Mouse (Mus musculus) MEL (cell line): Measurements from ENCODE around the gene Actr3. TPM values are rescaled to one million over a fixed set of nuclear protein-coding genes. Genes with fewer than 3 reads are reported as not detected.
A peak's percentile ranks its signal among the peaks of the same experiment; 100 is the strongest.

Source experiments
- DNase-seq: peaks from one replicate; pipeline ENCODE4 v3.0.0; 2011; ENCODE audit warnings: low read depth, low spot score
- H3K27ac ChIP-seq: 2 replicates; pipeline ENCODE4 v1.5.1; 2012; ENCODE audit warnings: low read depth, mild to moderate bottlenecking, control low read depth, low read length, moderate library complexity; ENCODE audit not compliant: control insufficient read depth
- H3K27me3 ChIP-seq, 2 experiments: fragments of 150-350 bp in 1 of 2; sonication (generic) in 1 of 2; 2 replicates each; pipeline ENCODE4 v1.6.1; 2012; ENCODE audit warnings: low read length in 2 of 2, mild to moderate bottlenecking in 2 of 2, improper control_type of control experiment in 1 of 2, moderate library complexity in 1 of 2; ENCODE audit not compliant: insufficient read depth in 2 of 2, control insufficient read depth in 1 of 2
- H3K36me3 ChIP-seq, 2 experiments: 2 replicates each; pipeline ENCODE4 v1.6.1; 2012 to 2014; ENCODE audit warnings: low read length in 2 of 2, improper control_type of control experiment in 1 of 2, inconsistent platforms in 1 of 2, mild to moderate bottlenecking in 1 of 2; ENCODE audit not compliant: insufficient read depth in 2 of 2, control insufficient read depth in 1 of 2
- H3K4me1 ChIP-seq, 2 experiments: fragments of 150-350 bp in 1 of 2; sonication (generic) in 1 of 2; 2 replicates each; pipeline ENCODE4 v1.6.1; 2012; ENCODE audit warnings: low read length in 2 of 2, improper control_type of control experiment in 1 of 2, mild to moderate bottlenecking in 1 of 2; ENCODE audit not compliant: insufficient read depth in 2 of 2, control insufficient read depth in 1 of 2
- H3K4me3 ChIP-seq, 2 experiments: fragments of 150-350 bp in 1 of 2; sonication (generic) in 1 of 2; 2 replicates each; pipeline ENCODE4 v1.5.1; 2012; ENCODE audit warnings: low read depth in 2 of 2, low read length in 2 of 2, mild to moderate bottlenecking in 2 of 2, moderate library complexity in 2 of 2, control low read depth in 1 of 2, improper control_type of control experiment in 1 of 2; ENCODE audit not compliant: control insufficient read depth in 1 of 2, insufficient read depth in 1 of 2
- H3K79me2 ChIP-seq: 2 replicates; pipeline ENCODE4 v1.6.1; 2012; ENCODE audit warnings: mild to moderate bottlenecking, low read length, moderate library complexity; ENCODE audit not compliant: control insufficient read depth, poor library complexity, insufficient read depth
- H3K9ac ChIP-seq: 2 replicates; pipeline ENCODE4 v1.6.1; 2012; ENCODE audit warnings: low read depth, mild to moderate bottlenecking, control low read depth, low read length, moderate library complexity; ENCODE audit not compliant: control insufficient read depth, poor library complexity, severe bottlenecking
- H3K9me3 ChIP-seq: fragments of 150-350 bp; sonication (generic); replicated peaks from 2 replicates; pipeline ENCODE4 v1.6.1; 2012; ENCODE audit warnings: mild to moderate bottlenecking, low read length, improper control_type of control experiment, moderate library complexity; ENCODE audit not compliant: insufficient read depth
- CHD1 ChIP-seq: IDR thresholded peaks from 2 replicates; pipeline ENCODE4 v1.6.1; 2012; ENCODE audit warnings: low read depth, mild to moderate bottlenecking, inconsistent platforms, low read length, improper control_type of control experiment
- E2F4 ChIP-seq: IDR thresholded peaks from 2 replicates; pipeline ENCODE4 v1.6.1; 2011; ENCODE audit warnings: low read depth, low read length, improper control_type of control experiment, borderline replicate concordance
- EP300 ChIP-seq, 2 experiments: IDR thresholded peaks; 2 replicates each; pipeline ENCODE4 v1.6.1; 2011; ENCODE audit warnings: improper control_type of control experiment in 2 of 2, low read length in 2 of 2, low read depth in 1 of 2, mild to moderate bottlenecking in 1 of 2
- ETS1 ChIP-seq: IDR thresholded peaks from 2 replicates; pipeline ENCODE4 v1.6.1; 2012; ENCODE audit warnings: low read depth, mild to moderate bottlenecking, inconsistent platforms, low read length, improper control_type of control experiment, moderate library complexity
- GABPA ChIP-seq: IDR thresholded peaks from 2 replicates; pipeline ENCODE4 v1.6.1; 2012; ENCODE audit warnings: low read depth, mild to moderate bottlenecking, inconsistent platforms, low read length, improper control_type of control experiment, moderate library complexity
- HCFC1 ChIP-seq: IDR thresholded peaks from 2 replicates; pipeline ENCODE4 v1.6.1; 2012; ENCODE audit warnings: low read depth, mild to moderate bottlenecking, inconsistent platforms, low read length, improper control_type of control experiment, moderate library complexity
- JUND ChIP-seq: IDR thresholded peaks from 2 replicates; pipeline ENCODE4 v1.6.1; 2011; ENCODE audit warnings: low read depth, mild to moderate bottlenecking, improper control_type of control experiment, low read length
- MAFK ChIP-seq: IDR thresholded peaks from 2 replicates; pipeline ENCODE4 v1.6.1; 2011; ENCODE audit warnings: low read depth, mild to moderate bottlenecking, low read length, improper control_type of control experiment, borderline replicate concordance
- MAX ChIP-seq: IDR thresholded peaks from 2 replicates; pipeline ENCODE4 v1.6.1; 2011; ENCODE audit warnings: low read length, improper control_type of control experiment
- MXI1 ChIP-seq: IDR thresholded peaks from 2 replicates; pipeline ENCODE4 v1.6.1; 2011; ENCODE audit warnings: mild to moderate bottlenecking, low read depth, low read length, improper control_type of control experiment
- NELFE ChIP-seq: IDR thresholded peaks from 2 replicates; pipeline ENCODE4 v1.6.1; 2011; ENCODE audit warnings: low read depth, low read length, improper control_type of control experiment
- POLR2AphosphoS2 ChIP-seq: IDR thresholded peaks from 2 replicates; pipeline ENCODE4 v1.6.1; 2011; ENCODE audit warnings: low read length, improper control_type of control experiment
- POLR2AphosphoS5 ChIP-seq: IDR thresholded peaks from 2 replicates; pipeline ENCODE4 v1.6.1; 2012; ENCODE audit warnings: low read depth, borderline replicate concordance, mild to moderate bottlenecking, inconsistent platforms, low read length, moderate library complexity, mixed read lengths
- RAD21 ChIP-seq: IDR thresholded peaks from 2 replicates; pipeline ENCODE4 v1.6.1; 2011; ENCODE audit warnings: mild to moderate bottlenecking, low read depth, low read length, improper control_type of control experiment
- TAL1 ChIP-seq: IDR thresholded peaks from 2 replicates; pipeline ENCODE4 v1.6.1; 2012; ENCODE audit warnings: mild to moderate bottlenecking, inconsistent platforms, low read length, moderate library complexity, mixed read lengths
- TBP ChIP-seq: IDR thresholded peaks from 2 replicates; pipeline ENCODE4 v1.8.0; 2011; ENCODE audit warnings: low read depth, low read length, improper control_type of control experiment
- TCF12 ChIP-seq: IDR thresholded peaks from 2 replicates; pipeline ENCODE4 v1.6.1; 2014; ENCODE audit warnings: low read depth, mild to moderate bottlenecking, inconsistent platforms, low read length, improper control_type of control experiment, moderate library complexity
- USF2 ChIP-seq, 2 experiments: IDR thresholded peaks; 2 replicates each; pipeline ENCODE4 v1.6.1; 2011 to 2012; ENCODE audit warnings: improper control_type of control experiment in 2 of 2, low read length in 2 of 2, borderline replicate concordance in 1 of 2, inconsistent platforms in 1 of 2, low read depth in 1 of 2, mild to moderate bottlenecking in 1 of 2; ENCODE audit not compliant: insufficient read depth in 1 of 2
- ZC3H11A ChIP-seq: IDR thresholded peaks from 2 replicates; pipeline ENCODE4 v1.6.1; 2012; ENCODE audit warnings: low read depth, mild to moderate bottlenecking, inconsistent platforms, low read length, improper control_type of control experiment
- ZKSCAN1 ChIP-seq: IDR thresholded peaks from 2 replicates; pipeline ENCODE4 v1.6.1; 2012; ENCODE audit warnings: low read depth, mild to moderate bottlenecking, inconsistent platforms, low read length, improper control_type of control experiment, moderate library complexity
- ZMIZ1 ChIP-seq: IDR thresholded peaks from 2 replicates; pipeline ENCODE4 v1.6.1; 2012; ENCODE audit warnings: low read depth, mild to moderate bottlenecking, inconsistent platforms, low read length, improper control_type of control experiment, moderate library complexity
- polyA plus RNA-seq, 2 experiments: library from polyadenylated mRNA; stranded (reverse) in 1 of 2; unstranded in 1 of 2; fragments of >175 nt in 1 of 2; fragments of >200 nt in 1 of 2; gene quantifications; 2 replicates each; pipeline versions ENCODE4 v1.2.1 to v1.2.4; 2012; ENCODE audit warnings: low replicate concordance in 2 of 2, low read depth in 1 of 2; ENCODE audit not compliant: insufficient read length in 2 of 2, insufficient read depth in 1 of 2, missing spikeins in 1 of 2
- total RNA-seq: library from RNA; depleted of rRNA; stranded (reverse); fragments of 300-350 nt; gene quantifications from 2 replicates; pipeline ENCODE4 v1.2.3, GENCODE M21; 2012

Actr3 gene
- total and polyA plus RNA-seq, 3 experiments = 154 to 211 TPM; not detected in 1

DNA sequence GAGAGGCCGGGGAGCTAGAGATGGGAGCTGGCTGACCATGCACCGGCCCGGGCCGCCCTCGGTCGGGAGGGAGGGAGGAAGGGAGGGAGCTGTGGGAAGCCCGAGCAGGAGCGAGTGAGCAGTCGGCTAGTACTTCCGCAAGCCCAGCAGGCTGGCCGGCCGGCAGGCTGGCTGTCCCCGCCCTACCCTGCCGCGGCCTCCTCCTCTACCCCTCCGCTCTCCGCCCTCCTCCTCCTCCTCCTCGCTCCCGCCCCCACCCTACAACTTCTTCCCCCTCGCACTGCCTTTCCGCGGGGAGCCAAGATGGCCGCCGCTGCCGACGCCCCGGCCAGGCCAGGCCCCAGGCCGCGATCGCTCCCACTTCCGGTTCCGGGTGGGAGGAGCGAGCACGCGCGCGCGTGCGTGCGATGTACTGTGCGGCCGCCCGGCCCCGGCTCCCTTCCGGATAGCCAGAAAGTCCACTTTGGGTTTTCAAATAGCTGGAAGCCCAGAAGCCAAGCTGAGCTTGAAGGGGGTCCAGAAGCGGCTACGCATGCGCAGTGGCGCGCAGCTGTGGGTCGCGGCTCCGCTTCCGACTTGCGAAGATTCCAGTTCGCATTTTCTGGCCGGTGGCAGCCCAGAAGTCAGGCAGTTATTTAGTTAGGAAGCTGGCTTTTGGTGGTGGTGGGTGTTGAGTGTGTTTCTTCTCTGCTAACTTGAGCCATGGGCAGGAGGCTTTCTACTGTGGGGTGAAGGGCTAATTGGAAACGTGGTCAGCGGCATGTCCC, at the start of gene Actr3 (continued):
- TF ChIP-seq POLR2AphosphoS5 = peak; percentile 63; the same call in 1 of the 2 replicates

DNA sequence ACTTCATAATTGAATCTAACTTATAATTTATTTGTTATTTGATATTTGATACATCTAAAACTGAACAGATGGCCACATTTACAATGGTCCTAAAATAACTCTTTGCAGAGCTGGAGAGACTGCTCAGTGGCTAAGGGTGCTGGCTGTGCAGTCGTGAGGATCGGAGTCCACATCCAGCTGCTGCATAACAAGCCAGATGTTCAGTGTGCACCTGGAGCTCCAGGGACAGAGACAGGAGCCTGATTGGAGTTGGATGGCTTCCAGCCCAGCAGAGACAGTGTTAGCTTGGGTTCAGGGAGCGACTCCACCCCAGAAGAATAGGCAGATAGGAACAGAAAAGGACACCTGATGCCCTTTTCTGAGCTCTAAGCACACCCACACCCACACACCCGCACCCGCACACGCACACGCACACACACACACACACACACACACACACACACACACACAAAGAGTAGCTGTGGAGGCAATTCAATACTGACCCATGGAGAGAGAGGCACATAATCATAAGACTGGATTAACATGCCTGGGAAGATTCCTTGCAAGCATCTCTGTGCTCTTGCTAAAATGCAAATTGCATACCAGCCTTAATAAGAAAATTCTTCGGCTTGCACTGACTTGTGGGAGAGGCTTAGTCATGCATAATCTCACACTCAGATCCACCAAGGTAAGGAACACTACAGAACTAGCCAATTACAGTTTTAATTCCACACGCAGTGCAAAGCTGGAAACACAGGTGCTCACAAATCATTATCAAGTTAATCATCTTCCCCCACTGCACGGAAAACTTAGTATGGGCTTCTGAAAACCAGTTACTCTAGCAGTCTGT, 47.1 kb upstream of the Actr3 start:
- no peaks in the 10 kb centered on the region for H3K9me3 ChIP-seq
- H3K36me3 ChIP-seq = peaks cover 0 to 4% of the 10 kb centered on the region in 2 experiments; a peak in 2 of 4 replicates
- TF ChIP-seq E2F4 (no peak), USF2 (IDR thresholded peaks at IDR 0.05; ENCODE audit: borderline replicate concordance in 1 of 2, insufficient read depth in 1 of 2, low read depth in 1 of 2, low read length in 2 of 2) (no peak), ETS1 (0 out of 2 replicates have a peak, but pooled peaks have one; percentile 11), ZC3H11A (no peak), POLR2AphosphoS5 (no peak), HCFC1 (no peak), RAD21 (no peak), JUND (no peak), TAL1 (no peak), TCF12 (peak; percentile 57), ZKSCAN1 (no peak), CHD1 (no peak)
- no peaks in the 10 kb centered on the region for H3K27me3 ChIP-seq
- H3K9ac ChIP-seq = no peak overlapping the region
- H3K4me1 ChIP-seq = peaks cover 0 to 14% of the 10 kb centered on the region in 2 experiments; a peak in 3 of 4 replicates
- no peak overlapping the region for H3K4me3 ChIP-seq
- H3K79me2 ChIP-seq = no peaks in the 10 kb centered on the region
- H3K27ac ChIP-seq = no peak overlapping the region
- DNase-seq = peak; percentile 52

DNA sequence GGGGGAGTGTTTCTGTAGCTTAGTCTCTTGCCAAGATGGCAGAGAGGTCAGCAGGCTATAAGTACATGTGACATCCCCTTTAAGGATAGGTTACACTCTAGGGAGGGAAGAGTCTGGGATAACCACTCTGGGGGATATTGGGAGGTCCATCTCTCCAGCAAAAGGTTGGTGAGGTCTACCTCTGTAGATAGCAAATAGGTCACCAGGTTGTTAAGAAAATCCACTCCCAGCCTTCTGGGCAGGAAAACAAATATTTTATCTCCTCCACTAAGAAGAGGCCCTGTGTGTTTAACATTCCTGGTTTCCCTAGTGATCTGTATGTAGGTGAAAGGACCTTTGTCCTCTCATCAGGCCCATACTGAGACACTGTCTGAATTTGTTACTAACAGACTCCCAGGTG, 46.3 kb upstream of the Actr3 start:
- Histone ChIP-seq H3K27me3 (no peaks in the 10 kb centered on the region), H3K36me3 (peaks cover 0 to 11% of the 10 kb centered on the region in 2 experiments; a peak in 2 of 4 replicates), H3K4me3 (no peak overlapping the region), H3K9ac (no peak overlapping the region), H3K27ac (no peak overlapping the region), H3K4me1 (peaks cover 4 to 22% of the 10 kb centered on the region in 2 experiments), H3K79me2 (no peaks in the 10 kb centered on the region), H3K9me3 (no peaks in the 10 kb centered on the region)
- TF ChIP-seq MXI1 (no peak), EP300 (IDR thresholded peaks at IDR 0.05; ENCODE audit: low read depth in 1 of 2, low read length in 2 of 2) (no peak), USF2 (IDR thresholded peaks at IDR 0.05; ENCODE audit: borderline replicate concordance in 1 of 2, insufficient read depth in 1 of 2, low read depth in 1 of 2, low read length in 2 of 2) (no peak), ETS1 (no peak), POLR2AphosphoS2 (no peak), GABPA (no peak), TBP (no peak), RAD21 (no peak), ZMIZ1 (no peak), NELFE (no peak), MAFK (no peak), MAX (no peak)
- DNase-seq = no peak
